9 mouse cellular contexts compared by ENCODE assay signal in genomic region chr7:64949910-64950770, GRCm38 (mm10).
DNase-seq lines count a peak whose midpoint lies in the region; ATAC-seq lines count a peak whose summit lies in the region.
"Had no signal": no experiment of that assay in that cellular context is flagged by ENCODE, and none has a peak within 500 bp of the region (broad histone marks: within the 10 kb centered on the region; RNA-seq: fewer than 3 reads in every experiment).

No protein-coding gene starts in this region.

- H3K27ac ChIP-seq in forebrain, embryonic 13.5 days: no peak overlapping the region
- no peak overlapping the region for H3K27ac ChIP-seq in neural tube, embryonic 11.5 days (ENCODE audit: low read depth, low read length)
- H3K27ac ChIP-seq: lung, embryonic 15.5 days had no signal

- no peak overlapping the region for H3K4me2 ChIP-seq in forebrain, embryonic 13.5 days
- H3K4me2 ChIP-seq in neural tube, embryonic 11.5 days (ENCODE audit: low read depth): no peak overlapping the region
- H3K4me2 ChIP-seq: lung, embryonic 15.5 days had no signal

- H3K27me3 ChIP-seq in forebrain, embryonic 13.5 days: no peaks in the 10 kb centered on the region
- H3K27me3 ChIP-seq in neural tube, embryonic 11.5 days (ENCODE audit: control insufficient read depth, insufficient read depth, low read length): no peaks in the 10 kb centered on the region
- H3K27me3 ChIP-seq: lung, embryonic 15.5 days had no signal

- no peaks in the 10 kb centered on the region for H3K36me3 ChIP-seq in forebrain, embryonic 13.5 days (ENCODE audit: poor library complexity, severe bottlenecking)
- H3K36me3 ChIP-seq in neural tube, embryonic 11.5 days (ENCODE audit: control insufficient read depth, insufficient read depth, low read length): no peaks in the 10 kb centered on the region
- H3K36me3 ChIP-seq: lung, embryonic 15.5 days had no signal

- peak; percentile 50 for DNase-seq in ovary, postnatal 14 days (ENCODE audit: low spot score)
- DNase-seq in ovary, adult 18-20 months (ENCODE audit: low spot score): no peak
- peak; percentile 73 for DNase-seq in brain, adult 2 months (ENCODE audit: low read depth, low spot score)
- peak; percentile 5 for DNase-seq in induced T-regulatory cell, adult 2 months (ENCODE audit: low read depth)
- DNase-seq in left cerebral cortex, postnatal 25 days (ENCODE audit: low spot score in 2 of 2): peak; percentile 54 to 80
- DNase-seq in neural tube, embryonic 11.5 days (ENCODE audit: low spot score): peak; percentile 66
- DNase-seq in thymus, postnatal 14 days: peak; percentile 70

- H3K9me3 ChIP-seq in forebrain, embryonic 13.5 days (replicated peaks): no peaks in the 10 kb centered on the region
- no peaks in the 10 kb centered on the region for H3K9me3 ChIP-seq in neural tube, embryonic 11.5 days (ENCODE audit: control insufficient read depth, low read length)
- H3K9me3 ChIP-seq: lung, embryonic 15.5 days had no signal

- WGBS in forebrain, embryonic 13.5 days: 42% methylated on average over 12 of the region's 12 CpGs
- 50% methylated on average over 12 of the region's 12 CpGs for WGBS in neural tube, embryonic 11.5 days

- peak; percentile 69; the same call in 1 of the 2 replicates for ATAC-seq in forebrain, embryonic 13.5 days
- ATAC-seq in neural tube, embryonic 11.5 days (ENCODE audit: insufficient read depth, low FRiP score, low TSS enrichment): no peak

- intact Hi-C loops in left cerebral cortex, postnatal 25 days (cut with DNase I): loop anchor here (2.0 to 10.0 kb wide), 3 partner anchors 123 to 355 kb away; partner anchors contain the start of gene Fam189a1

- no peaks in the 10 kb centered on the region for H3K4me1 ChIP-seq in forebrain, embryonic 13.5 days
- H3K4me1 ChIP-seq in neural tube, embryonic 11.5 days (ENCODE audit: control insufficient read depth, insufficient read depth, low read length): no peaks in the 10 kb centered on the region
- H3K4me1 ChIP-seq: lung, embryonic 15.5 days had no signal

- H3K4me3 ChIP-seq in forebrain, embryonic 13.5 days: no peak overlapping the region
- H3K4me3 ChIP-seq in neural tube, embryonic 11.5 days (ENCODE audit: low read depth, low read length): no peak overlapping the region
- H3K4me3 ChIP-seq: lung, embryonic 15.5 days had no signal

- H3K9ac ChIP-seq in forebrain, embryonic 13.5 days: no peak overlapping the region
- no peak overlapping the region for H3K9ac ChIP-seq in neural tube, embryonic 11.5 days (ENCODE audit: low read length)
- H3K9ac ChIP-seq: lung, embryonic 15.5 days had no signal
